Mouse (Mus musculus) layer of hippocampus, adult 9-11 months (tissue): Measurements from ENCODE around the gene Ing5.
"Not testable (repeated sequence)": the region's sequence is repeated elsewhere in the genome, so short reads cannot be mapped to it uniquely, and the experiment has no call there.

Experiments used
- DNase-seq: peaks from one replicate; pipeline ENCODE4 v3.0.0; 2022

Gene Ing5

GRCm38 (mm10) chr1:93803556-93804507 lies at the start of gene Ing5:
Gene Ing5, plus strand, starts transcription at chr1:93803965.
- peak; percentile 99 for DNase-seq

- DNase-seq: peak; percentile 96
Measured at GRCm38 (mm10) chr1:93754573-93755290, 49.0 kb upstream of the Ing5 start, which contains the start of gene Thap4. Gene Thap4, minus strand, starts transcription at chr1:93754864.

- peak; percentile 22 for DNase-seq
Measured at GRCm38 (mm10) chr1:93755291-93755610, 48.5 kb upstream of the Ing5 start.

GRCm38 (mm10) chr1:93755618-93756017 lies 48.1 kb upstream of the Ing5 start:
- no peak for DNase-seq

GRCm38 (mm10) chr1:93756154-93756553 lies 47.6 kb upstream of the Ing5 start:
- no peak for DNase-seq

- no peak for DNase-seq
Measured at GRCm38 (mm10) chr1:93760076-93760475, 43.7 kb upstream of the Ing5 start.

GRCm38 (mm10) chr1:93763531-93763930 lies 40.2 kb upstream of the Ing5 start:
- DNase-seq: not testable (repeated sequence)

- DNase-seq: no peak
Measured at GRCm38 (mm10) chr1:93764871-93765591, 38.7 kb upstream of the Ing5 start.

- no peak for DNase-seq
Measured at GRCm38 (mm10) chr1:93767600-93767999, 36.2 kb upstream of the Ing5 start.

GRCm38 (mm10) chr1:93769901-93770300 lies 33.9 kb upstream of the Ing5 start:
- no peak for DNase-seq

GRCm38 (mm10) chr1:93776686-93777085 lies 27.1 kb upstream of the Ing5 start:
- no peak for DNase-seq

- no peak for DNase-seq
Measured at GRCm38 (mm10) chr1:93786912-93787311, 16.9 kb upstream of the Ing5 start.

- no peak for DNase-seq
Measured at GRCm38 (mm10) chr1:93794526-93794925, 9.2 kb upstream of the Ing5 start.

- DNase-seq: no peak
Measured at GRCm38 (mm10) chr1:93795886-93796285, 7.9 kb upstream of the Ing5 start.

- no peak for DNase-seq
Measured at GRCm38 (mm10) chr1:93800670-93801503, 2.9 kb upstream of the Ing5 start.

GRCm38 (mm10) chr1:93801741-93802238 lies 2.0 kb upstream of the Ing5 start, which contains the start of gene Dtymk:
Gene Dtymk, minus strand, starts transcription at chr1:93801934.
- DNase-seq: peak; percentile 95

GRCm38 (mm10) chr1:93802771-93803170 lies 994 bp upstream of the Ing5 start:
- no peak for DNase-seq

- no peak for DNase-seq
Measured at GRCm38 (mm10) chr1:93804818-93805217, 1.1 kb downstream of the Ing5 start.

GRCm38 (mm10) chr1:93805221-93805951 lies 1.6 kb downstream of the Ing5 start:
- DNase-seq: no peak

- no peak for DNase-seq
Measured at GRCm38 (mm10) chr1:93808871-93809270, 5.1 kb downstream of the Ing5 start.

GRCm38 (mm10) chr1:93810011-93810410 lies 6.2 kb downstream of the Ing5 start:
- DNase-seq: no peak
